Mouse (Mus musculus) C2C12 (cell line): ENCODE measurements around the gene Csrnp1. TPM values are rescaled to one million over a fixed set of nuclear protein-coding genes. Genes with fewer than 3 reads are reported as not detected.

Experiments
- H3K27me3 ChIP-seq: one replicate; pipeline ENCODE4 v1.6.1; 2011; ENCODE audit not compliant: control insufficient read depth, insufficient read depth, insufficient read length
- H3K36me3 ChIP-seq: one replicate; pipeline ENCODE4 v1.6.1; 2011; ENCODE audit not compliant: control insufficient read depth, insufficient read depth
- H3K4me3 ChIP-seq: one replicate; pipeline ENCODE4 v1.5.1; 2011; ENCODE audit warnings: mild to moderate bottlenecking, control low read depth; ENCODE audit not compliant: poor library complexity, insufficient read depth, severe bottlenecking
- H3K79me2 ChIP-seq: one replicate; pipeline ENCODE4 v1.6.1; 2011; ENCODE audit not compliant: control insufficient read depth, insufficient read depth
- H3K79me3 ChIP-seq: one replicate; pipeline ENCODE4 v1.6.1; 2011; ENCODE audit warnings: low read depth, control low read depth
- H3ac ChIP-seq: one replicate; pipeline ENCODE3; 2011; ENCODE audit warnings: low read depth; ENCODE audit not compliant: control insufficient read depth, insufficient read length
- CEBPB ChIP-seq: IDR thresholded peaks from one replicate; pipeline ENCODE4 v1.6.1; 2011; ENCODE audit warnings: low read depth, mild to moderate bottlenecking, control low read depth, moderate library complexity
- CTCF ChIP-seq: IDR thresholded peaks from one replicate; pipeline ENCODE4 v1.5.1; 2011; ENCODE audit not compliant: control insufficient read depth, insufficient read depth, insufficient read length
- FOSL1 ChIP-seq: IDR thresholded peaks from one replicate; pipeline ENCODE4 v1.8.0; 2011; ENCODE audit warnings: mild to moderate bottlenecking, low read length; ENCODE audit not compliant: poor library complexity, insufficient read depth, severe bottlenecking
- MAX ChIP-seq: IDR thresholded peaks from one replicate; pipeline ENCODE4 v1.6.1; 2011; ENCODE audit warnings: mild to moderate bottlenecking, control low read depth
- MYOD1 ChIP-seq: IDR thresholded peaks from one replicate; pipeline ENCODE4 v1.6.1; 2011; ENCODE audit warnings: low read depth; ENCODE audit not compliant: control insufficient read depth, insufficient read length
- MYOG ChIP-seq: IDR thresholded peaks from one replicate; pipeline ENCODE4 v1.6.1; 2011; ENCODE audit not compliant: control insufficient read depth, insufficient read length; ENCODE audit errors: extremely low read depth
- USF1 ChIP-seq: IDR thresholded peaks from one replicate; pipeline ENCODE4 v1.6.1; 2011; ENCODE audit warnings: low read depth, mild to moderate bottlenecking, control low read depth, moderate library complexity
- polyA plus RNA-seq: library from polyadenylated mRNA; unstranded; fragments of >200 nt; fragmentation: generic; extraction: Trizol; gene quantifications from one replicate; pipeline ENCODE4 v1.2.1, GENCODE M21; 2012; ENCODE audit warnings: missing spikeins

Gene Csrnp1
- polyA plus RNA-seq, 1 experiment: 21.2 TPM

DNA sequence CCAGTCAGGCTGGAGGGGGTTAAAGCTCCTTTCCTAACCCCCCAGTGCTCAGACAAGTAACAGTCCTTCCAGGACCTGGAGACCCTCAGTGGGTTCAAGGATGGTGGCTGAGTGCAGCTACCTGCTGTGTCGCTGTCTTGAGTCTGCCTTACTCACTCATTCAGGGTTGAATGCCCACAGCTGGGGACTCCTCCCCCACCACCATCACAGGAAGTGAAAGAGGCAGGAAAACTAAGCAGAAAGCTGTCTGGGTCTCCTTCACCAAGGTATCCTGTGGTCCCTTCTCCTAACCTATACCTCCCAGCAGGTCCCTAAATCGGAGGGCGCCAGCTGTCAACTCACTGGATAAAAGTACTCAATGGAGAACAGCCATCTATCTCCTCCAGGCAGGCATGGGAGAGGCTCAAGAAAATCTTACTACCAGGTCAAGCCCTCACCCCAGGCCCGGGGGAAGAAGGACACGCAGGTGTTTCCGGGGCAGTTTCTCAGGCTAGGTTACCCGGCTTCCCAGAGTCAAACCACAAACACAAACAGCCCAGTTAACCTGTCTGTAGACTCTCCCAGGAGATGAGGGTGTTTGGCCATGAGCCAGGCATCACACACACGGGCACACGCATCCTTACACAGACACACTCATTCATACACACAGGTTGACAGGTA lies 6.2 kb downstream of the Csrnp1 start:
- peaks cover 35% of the 10 kb centered on the region for H3K36me3 ChIP-seq
- TF ChIP-seq MYOG (no peak), CTCF (no peak), USF1 (no peak), FOSL1 (no peak), MYOD1 (no peak), MAX (no peak), CEBPB (no peak)
- no peak overlapping the region for H3K4me3 ChIP-seq
- H3K79me3 ChIP-seq: peaks cover 43% of the 10 kb centered on the region
- H3K79me2 ChIP-seq: peaks cover 64% of the 10 kb centered on the region
- no peaks in the 10 kb centered on the region for H3K27me3 ChIP-seq
- H3ac ChIP-seq: no peak overlapping the region

DNA sequence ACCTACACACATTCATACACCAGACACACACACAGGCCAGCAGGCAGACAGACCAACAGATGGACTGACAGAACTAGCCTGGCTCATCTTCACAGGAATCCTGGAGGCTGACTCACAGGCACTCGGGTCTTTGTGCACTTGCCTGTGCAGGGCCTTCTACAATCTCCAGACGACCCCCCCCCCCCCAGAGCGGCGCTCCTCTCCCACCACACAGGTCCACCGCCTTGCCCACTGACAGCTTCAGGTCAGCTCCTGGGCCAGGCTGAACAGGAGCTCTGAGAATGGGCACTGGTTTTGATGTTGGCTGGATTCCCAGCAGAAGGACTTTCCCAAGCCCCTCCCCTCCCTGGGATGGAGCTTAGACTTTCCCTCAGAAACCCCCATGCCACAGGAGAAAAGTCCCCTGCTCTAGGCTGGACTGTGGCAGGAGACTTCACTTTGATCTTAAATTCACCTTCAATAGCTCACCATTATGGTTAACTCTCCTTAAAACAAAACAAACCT lies 6.8 kb downstream of the Csrnp1 start:
- TF ChIP-seq MYOD1 (no peak), FOSL1 (no peak), USF1 (no peak), MYOG (no peak), CTCF (no peak), MAX (no peak), CEBPB (no peak)
- peaks cover 43% of the 10 kb centered on the region for H3K79me3 ChIP-seq
- peaks cover 41% of the 10 kb centered on the region for H3K36me3 ChIP-seq
- no peak overlapping the region for H3K4me3 ChIP-seq
- H3K27me3 ChIP-seq: no peaks in the 10 kb centered on the region
- no peak overlapping the region for H3ac ChIP-seq
- H3K79me2 ChIP-seq: peaks cover 61% of the 10 kb centered on the region

DNA sequence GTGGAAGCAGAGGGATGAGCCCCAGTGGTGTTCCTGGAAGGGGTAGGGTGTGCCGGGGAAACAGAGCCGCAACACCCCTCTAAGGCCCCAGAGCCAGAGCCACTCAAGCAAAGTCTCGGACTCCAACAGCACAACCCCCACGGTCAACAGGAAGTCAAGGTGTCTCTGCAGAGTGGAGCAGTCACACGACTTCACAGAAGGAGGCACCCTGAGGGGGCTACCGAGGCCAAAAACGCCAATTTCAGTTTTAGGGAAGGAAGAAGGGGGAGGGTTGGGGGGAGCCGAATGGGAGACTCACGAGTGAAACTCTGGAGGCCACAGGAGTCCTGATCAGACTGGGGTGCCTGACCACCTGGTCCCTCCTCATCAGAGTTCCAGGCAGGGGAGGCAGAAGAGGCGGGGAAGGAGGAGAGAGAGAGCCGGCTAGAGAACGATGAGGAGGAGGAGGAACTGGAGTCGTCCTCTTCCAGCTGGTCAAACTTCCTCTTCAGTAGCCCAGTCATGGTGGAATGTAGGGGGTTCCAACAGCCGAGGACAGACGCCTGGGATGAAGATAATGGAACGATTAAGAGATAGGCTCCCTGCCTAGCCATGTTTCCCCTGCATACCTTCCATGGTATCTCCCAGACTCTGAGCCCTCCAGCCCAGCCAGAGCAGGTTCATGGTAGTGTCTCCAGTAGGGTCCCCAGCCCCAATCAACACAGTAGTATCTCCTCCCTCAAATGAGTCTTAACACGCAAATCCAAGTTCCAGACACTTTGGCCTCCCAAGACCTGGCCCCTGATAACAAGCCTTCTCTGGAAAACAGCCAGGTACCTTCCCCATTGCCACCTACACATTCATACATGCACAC lies 7.5 kb downstream of the Csrnp1 start:
- H3ac ChIP-seq: no peak overlapping the region
- H3K4me3 ChIP-seq: no peak overlapping the region
- peaks cover 54% of the 10 kb centered on the region for H3K79me2 ChIP-seq
- TF ChIP-seq MYOD1: no peak
- no peak for TF ChIP-seq FOSL1
- no peak for TF ChIP-seq CEBPB
- no peak for TF ChIP-seq CTCF
- no peak for TF ChIP-seq MYOG
- TF ChIP-seq USF1: no peak
- no peak for TF ChIP-seq MAX
- H3K27me3 ChIP-seq: no peaks in the 10 kb centered on the region
- peaks cover 37% of the 10 kb centered on the region for H3K79me3 ChIP-seq
- H3K36me3 ChIP-seq: peaks cover 48% of the 10 kb centered on the region

DNA sequence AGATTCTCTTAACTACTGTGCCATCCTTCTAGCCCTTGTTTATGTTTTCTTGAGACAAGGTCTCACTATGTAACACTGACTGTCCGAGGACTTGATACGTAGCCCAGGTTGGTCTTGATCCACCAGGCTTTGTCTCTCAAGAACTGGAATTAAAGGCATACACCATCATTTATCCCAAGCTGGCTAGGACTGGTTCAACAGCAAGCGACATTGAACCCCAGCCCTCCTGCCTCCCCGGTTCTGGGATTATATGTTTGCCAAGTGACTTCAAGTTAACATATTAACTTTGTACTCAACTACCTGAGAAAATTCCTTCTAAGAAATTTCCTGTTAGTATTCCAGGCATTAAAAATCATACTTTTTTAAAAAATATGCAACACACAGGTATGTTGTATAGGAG lies 9.2 kb downstream of the Csrnp1 start:
- peaks cover 29% of the 10 kb centered on the region for H3K79me3 ChIP-seq
- H3K79me2 ChIP-seq: peaks cover 40% of the 10 kb centered on the region
- H3ac ChIP-seq: no peak overlapping the region
- H3K27me3 ChIP-seq: no peaks in the 10 kb centered on the region
- TF ChIP-seq FOSL1 (no peak), MAX (no peak), CEBPB (no peak), USF1 (no peak), MYOG (no peak), MYOD1 (no peak), CTCF (no peak)
- H3K4me3 ChIP-seq: no peak overlapping the region
- H3K36me3 ChIP-seq: peaks cover 48% of the 10 kb centered on the region

GRCm38 (mm10) chr9:119974609-119975008 lies 9.8 kb downstream of the Csrnp1 start:
- no peak overlapping the region for H3K4me3 ChIP-seq
- H3K27me3 ChIP-seq: no peaks in the 10 kb centered on the region
- peaks cover 33% of the 10 kb centered on the region for H3K79me2 ChIP-seq
- peaks cover 23% of the 10 kb centered on the region for H3K79me3 ChIP-seq
- no peak overlapping the region for H3ac ChIP-seq
- peaks cover 48% of the 10 kb centered on the region for H3K36me3 ChIP-seq
- no peak for TF ChIP-seq MYOG
- TF ChIP-seq CTCF: no peak
- no peak for TF ChIP-seq USF1
- no peak for TF ChIP-seq MYOD1
- TF ChIP-seq MAX: no peak
- no peak for TF ChIP-seq FOSL1
- no peak for TF ChIP-seq CEBPB
